Mouse (Mus musculus) C2C12 (cell line): ENCODE measurements around the gene Timmdc1.

Experiments used
- CTCF ChIP-seq: IDR thresholded peaks from one replicate; pipeline ENCODE4 v1.5.1; 2011; ENCODE audit not compliant: control insufficient read depth, insufficient read depth, insufficient read length
- FOSL1 ChIP-seq: IDR thresholded peaks from one replicate; pipeline ENCODE4 v1.8.0; 2011; ENCODE audit warnings: mild to moderate bottlenecking, low read length; ENCODE audit not compliant: poor library complexity, insufficient read depth, severe bottlenecking
- MAX ChIP-seq: IDR thresholded peaks from one replicate; pipeline ENCODE4 v1.6.1; 2011; ENCODE audit warnings: mild to moderate bottlenecking, control low read depth
- MYOD1 ChIP-seq: IDR thresholded peaks from one replicate; pipeline ENCODE4 v1.6.1; 2011; ENCODE audit warnings: low read depth; ENCODE audit not compliant: control insufficient read depth, insufficient read length
- USF1 ChIP-seq: IDR thresholded peaks from one replicate; pipeline ENCODE4 v1.6.1; 2011; ENCODE audit warnings: low read depth, mild to moderate bottlenecking, control low read depth, moderate library complexity

- TF ChIP-seq CTCF (no peak), FOSL1 (no peak), MYOD1 (no peak), MAX (no peak), USF1 (no peak)
Measured at GRCm38 (mm10) chr16:38473661-38474060, 48.8 kb downstream of the Timmdc1 start.
